Mouse (Mus musculus) forebrain, embryonic 15.5 days (tissue): ENCODE results near the gene Glra1. TPM values are rescaled to one million over a fixed set of nuclear protein-coding genes. Genes with fewer than 3 reads are reported as not detected.
A peak's percentile ranks its signal among the peaks of the same experiment; 100 is the strongest.

Experiments
- ATAC-seq: fragments of 200-750 bp; cut with Nextera tagmentation; replicated peaks from 2 replicates; pipeline ENCODE4 v1.8.0; 2017; ENCODE audit warnings: mild to moderate bottlenecking, moderate TSS enrichment, moderate library complexity
- H3K27ac ChIP-seq: fragments of 300-500 bp; sonication (generic); replicated peaks from 2 replicates; pipeline ENCODE4 v1.5.1; 2015; ENCODE audit warnings: mild to moderate bottlenecking, inconsistent platforms
- H3K27me3 ChIP-seq: fragments of 300-500 bp; sonication (generic); 2 replicates; pipeline ENCODE4 v1.6.1; 2015; ENCODE audit warnings: inconsistent platforms
- H3K36me3 ChIP-seq: fragments of 300-500 bp; sonication (generic); 2 replicates; pipeline ENCODE4 v1.6.1; 2015; ENCODE audit warnings: mild to moderate bottlenecking, inconsistent platforms
- H3K4me1 ChIP-seq: fragments of 300-500 bp; sonication (generic); 2 replicates; pipeline ENCODE4 v1.6.1; 2015; ENCODE audit warnings: inconsistent platforms
- H3K4me2 ChIP-seq: fragments of 300-500 bp; sonication (generic); replicated peaks from 2 replicates; pipeline ENCODE4 v1.6.1; 2015; ENCODE audit warnings: mild to moderate bottlenecking, inconsistent platforms
- H3K4me3 ChIP-seq: fragments of 300-500 bp; sonication (generic); 2 replicates; pipeline ENCODE4 v1.5.1; 2015; ENCODE audit warnings: mild to moderate bottlenecking, inconsistent platforms
- H3K9ac ChIP-seq: fragments of 300-500 bp; sonication (generic); replicated peaks from 2 replicates; pipeline ENCODE4 v1.6.1; 2015; ENCODE audit warnings: mild to moderate bottlenecking, inconsistent platforms
- H3K9me3 ChIP-seq: fragments of 300-500 bp; sonication (generic); 2 replicates; pipeline ENCODE4 v1.6.1; 2016; ENCODE audit warnings: inconsistent platforms
- WGBS: fragments of 180-500 bp; shearing (Covaris S2); methylation state at CpG from one replicate; pipeline ENCODE4 v1.1.7; 2015; ENCODE audit warnings: mixed read lengths; 5-methylcytosine and 5-hydroxymethylcytosine counted together
- microRNA-seq: library from miRNA; unstranded; fragments of <30 nt; microRNA quantifications from one replicate; pipeline ENCODE4, GENCODE M21; 2016
- polyA plus RNA-seq: library from polyadenylated mRNA; unstranded; fragments of >200 nt; fragmentation: Nextera tagmentation; extraction: Ambion mirVana; gene quantifications from 2 replicates; pipeline ENCODE4 v1.2.1, GENCODE M21; 2015

Gene Glra1
- polyA plus RNA-seq, 1 experiment from 2014 or later: not detected

DNA sequence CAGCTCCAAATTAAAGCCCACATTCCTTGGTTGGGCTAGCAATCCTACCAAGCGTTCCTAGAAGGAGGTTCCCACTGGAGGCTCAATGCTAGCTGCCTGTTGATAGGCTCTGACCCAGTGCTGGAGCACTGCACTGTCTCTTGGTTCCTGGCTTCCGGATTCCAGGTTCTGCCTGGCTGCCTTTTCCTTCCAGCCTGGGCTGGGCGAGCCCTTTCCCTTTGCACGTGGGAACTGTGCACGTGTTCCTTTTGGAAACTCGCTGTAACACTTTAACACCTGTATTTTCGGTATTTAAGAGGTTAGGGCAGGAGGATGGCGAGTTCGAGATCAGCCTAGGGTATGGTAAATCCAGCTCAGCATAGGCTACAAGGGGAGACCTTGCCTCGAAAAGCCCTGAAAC, 140.0 kb downstream of the Glra1 start:
- Histone ChIP-seq H3K4me1 (peaks cover 22% of the 10 kb centered on the region), H3K9me3 (no peaks in the 10 kb centered on the region), H3K27me3 (no peaks in the 10 kb centered on the region), H3K4me3 (no peak overlapping the region), H3K36me3 (peaks cover 5% of the 10 kb centered on the region; the same call in 1 of the 2 replicates), H3K27ac (peak overlapping the region; percentile 92; the same call in 1 of the 2 replicates), H3K9ac (peak overlapping the region; percentile 64; the same call in 1 of the 2 replicates), H3K4me2 (peak overlapping the region; percentile 93; the same call in 1 of the 2 replicates)
- 77% methylated on average over 10 of the region's 10 CpGs for WGBS
- no peak for ATAC-seq

DNA sequence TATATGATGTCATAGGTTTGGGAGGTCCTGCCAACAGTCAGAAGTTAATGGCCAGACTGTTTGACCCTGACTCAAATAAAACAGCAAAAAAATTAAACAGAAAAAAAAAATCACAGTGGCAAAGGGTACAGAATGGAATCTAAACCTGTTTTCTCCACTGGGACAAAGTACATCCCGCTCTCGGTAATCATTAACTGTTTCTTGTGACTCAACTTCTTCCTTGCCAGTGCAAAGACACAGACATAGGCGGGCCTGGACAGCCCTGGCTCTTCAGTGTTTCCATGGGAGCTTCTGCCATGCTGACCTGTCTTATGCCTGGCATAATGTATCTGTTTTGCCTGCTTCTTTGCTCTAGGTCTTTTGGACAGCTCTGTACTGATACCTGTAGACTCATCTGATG, 142.8 kb downstream of the Glra1 start:
- no peak overlapping the region for H3K4me3 ChIP-seq
- no peak overlapping the region for H3K4me2 ChIP-seq
- no peak overlapping the region for H3K27ac ChIP-seq
- H3K9me3 ChIP-seq: no peaks in the 10 kb centered on the region
- no peaks in the 10 kb centered on the region for H3K36me3 ChIP-seq
- WGBS: 82% methylated on average over 3 of the region's 3 CpGs
- no peak overlapping the region for H3K9ac ChIP-seq
- no peaks in the 10 kb centered on the region for H3K27me3 ChIP-seq
- ATAC-seq: no peak
- H3K4me1 ChIP-seq: peaks cover 19% of the 10 kb centered on the region

DNA sequence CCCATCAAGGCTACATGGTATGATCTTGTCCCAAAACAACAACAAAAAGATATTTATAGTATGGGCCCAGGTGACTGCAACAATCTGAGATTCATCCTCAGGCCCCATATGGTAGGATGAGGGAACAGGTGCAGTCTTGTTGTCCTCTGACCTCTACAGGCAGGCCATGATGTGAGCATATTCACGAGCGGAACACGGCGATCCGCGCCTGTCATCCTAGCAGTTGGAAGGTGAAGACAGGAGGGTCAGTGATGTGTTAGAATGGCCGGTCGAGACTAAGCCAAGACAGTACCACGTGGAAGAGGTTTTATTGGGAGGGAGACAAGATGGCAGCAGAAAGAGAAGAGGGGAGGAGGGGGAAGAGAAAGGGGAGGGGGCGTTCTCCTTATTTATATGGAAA, 143.3 kb downstream of the Glra1 start:
- WGBS: 86% methylated on average over 10 of the region's 10 CpGs

More for the DNA sequence above, 143.3 kb downstream of the Glra1 start:
- H3K4me2 ChIP-seq: no peak overlapping the region
- H3K27ac ChIP-seq: no peak overlapping the region
- no peak overlapping the region for H3K9ac ChIP-seq
- H3K36me3 ChIP-seq: no peaks in the 10 kb centered on the region
- peaks cover 23% of the 10 kb centered on the region for H3K4me1 ChIP-seq
- no peak overlapping the region for H3K4me3 ChIP-seq
- no peak for ATAC-seq
- no peaks in the 10 kb centered on the region for H3K27me3 ChIP-seq
- no peaks in the 10 kb centered on the region for H3K9me3 ChIP-seq

Small RNA genes lying within 50 kb of the gene (microRNA-seq; reads per million reads assigned to microRNA genes)
- not detected for gene Mir7652

Other genes starting within 250 kb of the Glra1 start
- gene Sparc, start 185.0 kb downstream of the Glra1 start, polyA plus RNA-seq: 320 and 352 TPM in 2 replicates
- 257 and 262 TPM in 2 replicates for gene Atox1, start 147.0 kb downstream of the Glra1 start, polyA plus RNA-seq
- 154 and 161 TPM in 2 replicates for gene G3bp1, start 138.5 kb downstream of the Glra1 start, polyA plus RNA-seq